Mouse (Mus musculus) hindbrain, postnatal 0 days (tissue): ENCODE data around the gene Fam81b. TPM values are rescaled to one million over a fixed set of nuclear protein-coding genes. Genes with fewer than 3 reads are reported as not detected.
A peak's percentile ranks its signal among the peaks of the same experiment; 100 is the strongest.

ENCODE experiments used
- ATAC-seq: fragments of 200-750 bp; cut with Nextera tagmentation; 2 replicates; pipeline ENCODE4 v1.8.0; 2017; ENCODE audit warnings: mild to moderate bottlenecking, moderate TSS enrichment, moderate library complexity
- DNase-seq: peaks from one replicate; pipeline ENCODE4 v3.0.0-alpha.2; 2015; ENCODE audit warnings: low spot score
- H3K27ac ChIP-seq: fragments of 300-500 bp; sonication (generic); 2 replicates; pipeline ENCODE4 v1.5.1; 2014; ENCODE audit warnings: mild to moderate bottlenecking
- H3K27me3 ChIP-seq: fragments of 300-500 bp; sonication (generic); 2 replicates; pipeline ENCODE4 v1.6.1; 2014; ENCODE audit warnings: low read length, mixed read lengths; ENCODE audit not compliant: insufficient read depth
- H3K36me3 ChIP-seq: fragments of 300-500 bp; sonication (generic); 2 replicates; pipeline ENCODE4 v1.6.1; 2014; ENCODE audit warnings: low read length, mixed read lengths; ENCODE audit not compliant: insufficient read depth
- H3K4me1 ChIP-seq: fragments of 300-500 bp; sonication (generic); 2 replicates; pipeline ENCODE4 v1.6.1; 2014; ENCODE audit warnings: antibody characterized with exemption, low read length, mixed read lengths; ENCODE audit not compliant: insufficient read depth
- H3K4me2 ChIP-seq: fragments of 300-500 bp; sonication (generic); 2 replicates; pipeline ENCODE4 v1.6.1; 2014; ENCODE audit warnings: low read depth, mild to moderate bottlenecking, low read length, moderate library complexity, mixed read lengths
- H3K4me3 ChIP-seq: fragments of 300-500 bp; sonication (generic); 2 replicates; pipeline ENCODE4 v1.5.1; 2014; ENCODE audit warnings: low read length
- H3K9ac ChIP-seq: fragments of 300-500 bp; sonication (generic); replicated peaks from 2 replicates; pipeline ENCODE4 v1.6.1; 2014; ENCODE audit warnings: mild to moderate bottlenecking, low read length, moderate library complexity, mixed read lengths
- H3K9me3 ChIP-seq: fragments of 300-500 bp; sonication (generic); 2 replicates; pipeline ENCODE4 v1.6.1; 2016; ENCODE audit warnings: low read length, mixed read lengths
- CTCF ChIP-seq: IDR thresholded peaks from 2 replicates; pipeline ENCODE4 v1.5.1; 2016; ENCODE audit warnings: antibody characterized with exemption, control low read depth, low read depth
- WGBS: fragments of 180-500 bp; shearing (Covaris S2); extraction: QIAGEN DNeasy Blood & Tissue Kit; methylation state at CpG from one replicate; pipeline ENCODE4 v1.1.7; 2014; 5-methylcytosine and 5-hydroxymethylcytosine counted together
- polyA plus RNA-seq: library from polyadenylated mRNA; unstranded; fragments of >200 nt; fragmentation: Nextera tagmentation; extraction: Ambion mirVana; gene quantifications from 2 replicates; pipeline ENCODE4 v1.2.1, GENCODE M21; 2015
- total RNA-seq: library from RNA; depleted of rRNA; stranded (reverse); fragments of >200 nt; gene quantifications from 2 replicates; pipeline ENCODE4 v1.2.3, GENCODE M21; 2014

Fam81b gene
- total and polyA plus RNA-seq, 2 experiments from 2014 or later, result 1.2 TPM; not detected in 1

DNA sequence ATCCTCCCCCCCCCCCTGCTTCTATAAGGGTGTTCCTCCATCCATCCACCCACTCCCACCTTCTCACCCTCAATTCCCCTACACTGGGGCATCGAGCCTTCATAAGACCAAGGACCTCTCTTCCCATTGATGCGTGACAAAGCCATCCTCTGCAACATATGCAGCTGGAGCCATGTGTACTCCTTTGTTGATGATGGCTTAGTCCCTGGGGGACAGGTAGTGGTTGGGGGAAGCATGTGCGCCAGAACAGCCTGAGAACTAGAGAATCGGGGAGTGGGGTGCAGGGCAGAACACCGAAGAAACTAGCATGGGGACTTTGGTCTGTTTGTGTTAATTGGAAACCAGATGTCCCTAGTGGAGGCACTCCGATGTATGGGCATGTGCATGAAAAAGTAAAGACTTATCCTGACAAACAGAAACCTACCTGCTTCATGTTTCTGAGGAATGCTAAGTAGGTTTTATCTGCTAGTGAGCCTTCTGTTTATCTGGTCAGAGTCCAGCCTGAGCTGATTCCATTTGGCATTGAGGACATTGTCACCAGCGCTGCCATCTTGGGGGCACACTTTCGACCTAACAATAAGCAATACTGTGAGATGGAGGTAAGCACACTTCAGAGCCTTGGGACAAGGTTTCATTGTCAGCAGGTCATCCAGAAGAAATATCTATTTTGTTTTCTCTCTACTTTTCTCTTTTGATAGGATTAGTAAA lies 109.3 kb downstream of the Fam81b start:
- Histone ChIP-seq H3K4me1 (no peaks in the 10 kb centered on the region), H3K9ac (no peak overlapping the region), H3K4me3 (no peak overlapping the region), H3K27me3 (no peaks in the 10 kb centered on the region), H3K36me3 (0 out of 2 replicates have a peak, but pooled peaks cover 3% of the 10 kb centered on the region), H3K4me2 (no peak overlapping the region), H3K9me3 (no peaks in the 10 kb centered on the region), H3K27ac (no peak overlapping the region)
- no peak for DNase-seq
- TF ChIP-seq CTCF, result no peak
- 89% methylated on average over 8 of the region's 8 CpGs for WGBS
- ATAC-seq, result no peak

DNA sequence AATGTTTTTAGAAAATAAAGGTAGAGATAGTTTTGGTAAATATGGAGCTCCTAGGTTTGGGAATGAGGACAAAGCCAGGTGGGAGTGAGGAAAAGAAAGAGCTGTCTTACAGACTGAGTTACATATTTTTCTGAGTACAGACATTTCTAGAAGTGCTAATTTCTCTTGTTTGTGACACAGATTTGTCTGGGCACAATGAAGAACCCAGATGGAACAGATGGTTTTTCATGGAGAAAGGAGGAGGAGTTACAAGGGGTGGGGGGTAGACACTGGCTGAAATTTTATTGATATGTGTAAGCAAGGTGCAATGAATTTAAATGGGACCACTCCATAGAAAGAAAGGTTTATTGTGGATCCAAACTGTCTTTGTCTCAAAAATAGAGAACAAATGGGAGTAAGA lies 109.9 kb downstream of the Fam81b start:
- no peak for ATAC-seq
- Histone ChIP-seq H3K36me3 (0 out of 2 replicates have a peak, but pooled peaks cover 4% of the 10 kb centered on the region), H3K27me3 (no peaks in the 10 kb centered on the region), H3K4me2 (no peak overlapping the region), H3K4me1 (no peaks in the 10 kb centered on the region), H3K9ac (no peak overlapping the region), H3K27ac (no peak overlapping the region), H3K4me3 (no peak overlapping the region), H3K9me3 (no peaks in the 10 kb centered on the region)
- TF ChIP-seq CTCF, result no peak
- DNase-seq, result no peak

- H3K9me3 ChIP-seq, result no peaks in the 10 kb centered on the region
- H3K9ac ChIP-seq, result no peak overlapping the region
- H3K27me3 ChIP-seq, result no peaks in the 10 kb centered on the region
- peaks cover 12% of the 10 kb centered on the region; the same call in 1 of the 2 replicates for H3K36me3 ChIP-seq
- H3K27ac ChIP-seq, result no peak overlapping the region
- no peak overlapping the region for H3K4me3 ChIP-seq
- no peak for TF ChIP-seq CTCF
- DNase-seq (no peak), ATAC-seq (no peak)
- 59% methylated on average over 3 of the region's 3 CpGs for WGBS
- H3K4me2 ChIP-seq, result no peak overlapping the region
- no peaks in the 10 kb centered on the region for H3K4me1 ChIP-seq
Observed at GRCm38 (mm10) chr13:76190273-76190672, 114.6 kb downstream of the Fam81b start.

DNA sequence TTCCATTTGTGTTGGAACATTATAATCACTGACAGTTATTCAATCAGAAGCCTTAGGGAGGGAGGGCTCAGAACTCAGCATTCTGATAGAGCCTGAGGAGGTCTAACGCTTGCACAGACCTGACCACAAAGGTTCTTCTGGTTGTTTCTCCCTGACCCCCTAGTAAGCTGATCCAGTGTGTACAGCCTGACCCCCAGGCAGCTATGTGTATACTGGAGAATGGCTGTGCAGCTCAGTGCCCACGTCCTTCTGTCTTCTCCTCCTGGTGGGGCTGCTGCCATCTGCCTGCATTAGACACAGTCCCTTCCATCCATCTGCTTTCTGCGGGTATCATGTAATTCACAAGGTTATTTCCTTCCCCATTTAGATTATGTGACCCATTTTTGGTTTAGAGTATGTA lies 115.7 kb downstream of the Fam81b start:
- no peak overlapping the region for H3K27ac ChIP-seq
- no peak for TF ChIP-seq CTCF
- no peak overlapping the region for H3K4me3 ChIP-seq
- no peak overlapping the region for H3K9ac ChIP-seq
- H3K27me3 ChIP-seq, result no peaks in the 10 kb centered on the region
- no peak for DNase-seq
- no peak overlapping the region for H3K4me2 ChIP-seq
- peaks cover 12% of the 10 kb centered on the region; the same call in 1 of the 2 replicates for H3K36me3 ChIP-seq
- ATAC-seq, result peak; percentile 69
- 65% methylated on average over 3 of the region's 3 CpGs for WGBS
- no peaks in the 10 kb centered on the region for H3K4me1 ChIP-seq
- H3K9me3 ChIP-seq, result no peaks in the 10 kb centered on the region

- Histone ChIP-seq H3K4me2 (no peak overlapping the region), H3K4me1 (no peaks in the 10 kb centered on the region), H3K9ac (no peak overlapping the region), H3K27me3 (no peaks in the 10 kb centered on the region), H3K9me3 (no peaks in the 10 kb centered on the region), H3K27ac (no peak overlapping the region), H3K36me3 (peaks cover 12% of the 10 kb centered on the region; the same call in 1 of the 2 replicates), H3K4me3 (no peak overlapping the region)
- no peak for DNase-seq
- TF ChIP-seq CTCF, result no peak
- WGBS, result 93% methylated on average over 5 of the region's 5 CpGs
- no peak for ATAC-seq
Observed at GRCm38 (mm10) chr13:76187651-76188050, 117.2 kb downstream of the Fam81b start.

DNA sequence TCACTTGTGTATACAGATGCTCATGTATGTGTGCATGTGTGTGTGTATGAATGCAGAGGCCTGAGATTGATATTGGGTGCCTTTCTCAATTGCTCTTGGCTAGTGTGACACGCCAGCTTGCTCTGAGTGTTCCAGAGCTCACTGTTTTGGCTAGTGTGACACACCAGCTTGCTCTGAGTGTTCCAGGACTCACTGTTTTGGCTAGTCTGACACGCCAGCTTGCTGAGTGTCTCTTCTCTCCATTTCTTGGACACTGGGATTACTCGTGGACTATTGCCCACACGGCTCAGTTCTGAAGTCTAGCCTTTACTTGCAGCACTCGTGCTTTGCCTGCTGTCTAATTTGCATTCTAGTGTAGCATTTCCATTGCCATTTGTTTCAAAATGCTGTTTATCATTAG lies 126.2 kb downstream of the Fam81b start:
- H3K27ac ChIP-seq, result no peak overlapping the region
- H3K4me3 ChIP-seq, result no peak overlapping the region
- H3K4me2 ChIP-seq, result no peak overlapping the region
- no peaks in the 10 kb centered on the region for H3K4me1 ChIP-seq
- peaks cover 20% of the 10 kb centered on the region; the same call in 1 of the 2 replicates for H3K36me3 ChIP-seq
- 86% methylated on average over 5 of the region's 5 CpGs for whole genome bisulfite sequencing
- no peaks in the 10 kb centered on the region for H3K9me3 ChIP-seq
- no peaks in the 10 kb centered on the region for H3K27me3 ChIP-seq
- TF ChIP-seq CTCF, result no peak
- H3K9ac ChIP-seq, result no peak overlapping the region
- DNase-seq (no peak), ATAC-seq (no peak)

GRCm38 (mm10) chr13:76174297-76174696 lies 130.6 kb downstream of the Fam81b start:
- Histone ChIP-seq H3K27ac (no peak overlapping the region), H3K9me3 (no peaks in the 10 kb centered on the region), H3K9ac (no peak overlapping the region), H3K4me1 (no peaks in the 10 kb centered on the region), H3K4me2 (no peak overlapping the region), H3K36me3 (peaks cover 27% of the 10 kb centered on the region; the same call in 1 of the 2 replicates), H3K27me3 (no peaks in the 10 kb centered on the region), H3K4me3 (no peak overlapping the region)
- no peak for ATAC-seq
- DNase-seq, result no peak
- no peak for TF ChIP-seq CTCF
